Mouse (Mus musculus): Measurements from ENCODE around the gene Gm20721. TPM values are rescaled to one million over a fixed set of nuclear protein-coding genes. Genes with fewer than 3 reads are reported as not detected.

Gm20721 gene
- polyA plus RNA-seq (2015; fragmentation: Nextera tagmentation; extraction: Ambion mirVana) = 1.3 and 2.9 TPM in 2 replicates

- no peak within 1 kb of the TSS for H3K4me2 ChIP-seq (ENCODE audit: low read depth, low read length)
- no peak within 1 kb of the TSS for H3K9ac ChIP-seq (replicated peaks)
- H3K27me3 ChIP-seq (ENCODE audit: insufficient read depth, low read length) = no peaks in the 10 kb centered on the region
- H3K4me3 ChIP-seq (ENCODE audit: low read depth, low read length) = no peak within 1 kb of the TSS
- peaks cover 23% of the 10 kb centered on the region for H3K4me1 ChIP-seq (ENCODE audit: insufficient read depth)
- 88% methylated on average over 5 of the region's 5 CpGs for WGBS (ENCODE audit: insufficient replicate concordance)
- DNase-seq (no peak), ATAC-seq (no peak)
- peaks cover 30% of the 10 kb centered on the region for H3K36me3 ChIP-seq (replicated peaks; ENCODE audit: insufficient read depth, low read length)
- TF ChIP-seq CTCF (IDR thresholded peaks at IDR 0.05; ENCODE audit: low read depth) = no peak
- TF ChIP-seq EP300 (IDR thresholded peaks at IDR 0.05; ENCODE audit: low read depth) = no peak
- H3K9me3 ChIP-seq (ENCODE audit: low read length) = no peaks in the 10 kb centered on the region
- H3K27ac ChIP-seq (ENCODE audit: low read depth) = no peak within 1 kb of the TSS
Measured at GRCm38 (mm10) chr2:174346612-174346998, at the start of gene Gm20721. Gene Gm20721, minus strand, starts transcription at chr2:174346712.

GRCm38 (mm10) chr2:174393383-174393782 is 46.9 kb upstream of the Gm20721 start:
- whole genome bisulfite sequencing (ENCODE audit: insufficient replicate concordance) = 57% methylated on average over 5 of the region's 5 CpGs
- no peak for DNase-seq
- no peak for ATAC-seq
- H3K9ac ChIP-seq (replicated peaks) = no peak overlapping the region
- no peaks in the 10 kb centered on the region for H3K9me3 ChIP-seq (ENCODE audit: low read length)
- no peak for TF ChIP-seq EP300 (IDR thresholded peaks at IDR 0.05; ENCODE audit: low read depth)
- TF ChIP-seq CTCF (IDR thresholded peaks at IDR 0.05; ENCODE audit: low read depth) = no peak
- no peak overlapping the region for H3K4me2 ChIP-seq (ENCODE audit: low read depth, low read length)
- H3K36me3 ChIP-seq (replicated peaks; ENCODE audit: insufficient read depth, low read length) = no peaks in the 10 kb centered on the region
- H3K4me3 ChIP-seq (ENCODE audit: low read depth, low read length) = no peak overlapping the region
- H3K4me1 ChIP-seq (ENCODE audit: insufficient read depth) = no peaks in the 10 kb centered on the region
- H3K27me3 ChIP-seq (ENCODE audit: insufficient read depth, low read length) = no peaks in the 10 kb centered on the region
- H3K27ac ChIP-seq (ENCODE audit: low read depth) = no peak overlapping the region

- Histone ChIP-seq H3K36me3 (replicated peaks; ENCODE audit: insufficient read depth, low read length) (no peaks in the 10 kb centered on the region), H3K9me3 (ENCODE audit: low read length) (no peaks in the 10 kb centered on the region), H3K9ac (replicated peaks) (no peak overlapping the region), H3K4me2 (ENCODE audit: low read depth, low read length) (no peak overlapping the region), H3K4me1 (ENCODE audit: insufficient read depth) (no peaks in the 10 kb centered on the region), H3K27ac (ENCODE audit: low read depth) (no peak overlapping the region), H3K4me3 (ENCODE audit: low read depth, low read length) (no peak overlapping the region), H3K27me3 (ENCODE audit: insufficient read depth, low read length) (no peaks in the 10 kb centered on the region)
- ATAC-seq (no peak), DNase-seq (no peak)
- WGBS (ENCODE audit: insufficient replicate concordance) = 70% methylated on average over 9 of the region's 9 CpGs
- TF ChIP-seq EP300 (IDR thresholded peaks at IDR 0.05; ENCODE audit: low read depth) = no peak
Measured at GRCm38 (mm10) chr2:174392554-174392953, 46.0 kb upstream of the Gm20721 start.

GRCm38 (mm10) chr2:174391936-174392335 is 45.4 kb upstream of the Gm20721 start:
- no peak for ATAC-seq
- no peaks in the 10 kb centered on the region for H3K4me1 ChIP-seq (ENCODE audit: insufficient read depth)
- no peak overlapping the region for H3K4me3 ChIP-seq (ENCODE audit: low read depth, low read length)
- no peaks in the 10 kb centered on the region for H3K9me3 ChIP-seq (ENCODE audit: low read length)
- no peak overlapping the region for H3K4me2 ChIP-seq (ENCODE audit: low read depth, low read length)
- TF ChIP-seq EP300 (IDR thresholded peaks at IDR 0.05; ENCODE audit: low read depth) (no peak), CTCF (IDR thresholded peaks at IDR 0.05; ENCODE audit: low read depth) (no peak)
- no peaks in the 10 kb centered on the region for H3K36me3 ChIP-seq (replicated peaks; ENCODE audit: insufficient read depth, low read length)
- WGBS (ENCODE audit: insufficient replicate concordance) = 79% methylated on average over 3 of the region's 3 CpGs
- H3K9ac ChIP-seq (replicated peaks) = no peak overlapping the region
- DNase-seq = no peak
- H3K27me3 ChIP-seq (ENCODE audit: insufficient read depth, low read length) = no peaks in the 10 kb centered on the region
- H3K27ac ChIP-seq (ENCODE audit: low read depth) = no peak overlapping the region

GRCm38 (mm10) chr2:174381021-174381420 is 34.5 kb upstream of the Gm20721 start:
- WGBS (ENCODE audit: insufficient replicate concordance) = 82% methylated on average over 9 of the region's 9 CpGs

GRCm38 (mm10) chr2:174366571-174366970 is 20.1 kb upstream of the Gm20721 start:
- no peak overlapping the region for H3K4me3 ChIP-seq (ENCODE audit: low read depth, low read length)
- no peak overlapping the region for H3K4me2 ChIP-seq (ENCODE audit: low read depth, low read length)
- no peaks in the 10 kb centered on the region for H3K4me1 ChIP-seq (ENCODE audit: insufficient read depth)
- H3K36me3 ChIP-seq (replicated peaks; ENCODE audit: insufficient read depth, low read length) = no peaks in the 10 kb centered on the region
- DNase-seq = no peak
- H3K27me3 ChIP-seq (ENCODE audit: insufficient read depth, low read length) = no peaks in the 10 kb centered on the region
- no peak overlapping the region for H3K27ac ChIP-seq (ENCODE audit: low read depth)
- TF ChIP-seq CTCF (IDR thresholded peaks at IDR 0.05; ENCODE audit: low read depth) (no peak), EP300 (IDR thresholded peaks at IDR 0.05; ENCODE audit: low read depth) (no peak)
- WGBS (ENCODE audit: insufficient replicate concordance) = 63% methylated on average over 10 of the region's 10 CpGs
- no peak for ATAC-seq
- H3K9ac ChIP-seq (replicated peaks) = no peak overlapping the region
- no peaks in the 10 kb centered on the region for H3K9me3 ChIP-seq (ENCODE audit: low read length)

More at GRCm38 (mm10) chr2:174381021-174381420, 34.5 kb upstream of the Gm20721 start:
- DNase-seq = no peak
- Histone ChIP-seq H3K4me1 (ENCODE audit: insufficient read depth) (no peaks in the 10 kb centered on the region), H3K9ac (replicated peaks) (no peak overlapping the region), H3K27ac (ENCODE audit: low read depth) (no peak overlapping the region), H3K27me3 (ENCODE audit: insufficient read depth, low read length) (no peaks in the 10 kb centered on the region), H3K4me2 (ENCODE audit: low read depth, low read length) (no peak overlapping the region), H3K36me3 (replicated peaks; ENCODE audit: insufficient read depth, low read length) (no peaks in the 10 kb centered on the region), H3K4me3 (ENCODE audit: low read depth, low read length) (no peak overlapping the region), H3K9me3 (ENCODE audit: low read length) (no peaks in the 10 kb centered on the region)
- TF ChIP-seq EP300 (IDR thresholded peaks at IDR 0.05; ENCODE audit: low read depth) (no peak), CTCF (IDR thresholded peaks at IDR 0.05; ENCODE audit: low read depth) (no peak)
- ATAC-seq = no peak

- DNase-seq (no peak), ATAC-seq (no peak)
- Histone ChIP-seq H3K27ac (ENCODE audit: low read depth) (no peak overlapping the region), H3K36me3 (replicated peaks; ENCODE audit: insufficient read depth, low read length) (no peaks in the 10 kb centered on the region), H3K4me1 (ENCODE audit: insufficient read depth) (no peaks in the 10 kb centered on the region), H3K4me3 (ENCODE audit: low read depth, low read length) (no peak overlapping the region), H3K9me3 (ENCODE audit: low read length) (no peaks in the 10 kb centered on the region), H3K9ac (replicated peaks) (no peak overlapping the region), H3K27me3 (ENCODE audit: insufficient read depth, low read length) (no peaks in the 10 kb centered on the region), H3K4me2 (ENCODE audit: low read depth, low read length) (no peak overlapping the region)
- WGBS (ENCODE audit: insufficient replicate concordance) = 76% methylated on average over 4 of the region's 4 CpGs
- TF ChIP-seq CTCF (IDR thresholded peaks at IDR 0.05; ENCODE audit: low read depth) = no peak
Measured at GRCm38 (mm10) chr2:174359656-174360055, 13.1 kb upstream of the Gm20721 start.
